Mouse (Mus musculus) heart, embryonic 15.5 days (tissue): Measurements from ENCODE around the gene Csad. TPM values are rescaled to one million over a fixed set of nuclear protein-coding genes. Genes with fewer than 3 reads are reported as not detected.

Experiments used
- ATAC-seq: fragments of 200-750 bp; cut with Nextera tagmentation; replicated peaks from 2 replicates; pipeline ENCODE4 v1.8.0; 2017; ENCODE audit warnings: low read depth, moderate TSS enrichment; ENCODE audit not compliant: insufficient number of reproducible peaks, insufficient read depth, low FRiP score
- H3K27ac ChIP-seq: fragments of 300-500 bp; sonication (generic); 2 replicates; pipeline ENCODE4 v1.5.1; 2015; ENCODE audit warnings: mild to moderate bottlenecking, inconsistent platforms
- H3K27me3 ChIP-seq: fragments of 300-500 bp; sonication (generic); 2 replicates; pipeline ENCODE4 v1.6.1; 2015; ENCODE audit warnings: inconsistent platforms
- H3K36me3 ChIP-seq: fragments of 300-500 bp; sonication (generic); 2 replicates; pipeline ENCODE4 v1.6.1; 2015; ENCODE audit warnings: mild to moderate bottlenecking, inconsistent platforms
- H3K4me1 ChIP-seq: fragments of 300-500 bp; sonication (generic); replicated peaks from 2 replicates; pipeline ENCODE4 v1.6.1; 2015; ENCODE audit warnings: inconsistent platforms
- H3K4me2 ChIP-seq: fragments of 300-500 bp; sonication (generic); 2 replicates; pipeline ENCODE4 v1.6.1; 2015; ENCODE audit warnings: inconsistent platforms, mild to moderate bottlenecking, moderate library complexity
- H3K4me3 ChIP-seq: fragments of 300-500 bp; sonication (generic); 2 replicates; pipeline ENCODE4 v1.5.1; 2015; ENCODE audit warnings: mild to moderate bottlenecking, inconsistent platforms
- H3K9ac ChIP-seq: fragments of 300-500 bp; sonication (generic); 2 replicates; pipeline ENCODE4 v1.6.1; 2015; ENCODE audit warnings: mild to moderate bottlenecking, inconsistent platforms
- H3K9me3 ChIP-seq: fragments of 300-500 bp; sonication (generic); replicated peaks from 2 replicates; pipeline ENCODE4 v1.6.1; 2016; ENCODE audit warnings: inconsistent platforms
- WGBS: fragments of 180-500 bp; shearing (Covaris S2); methylation state at CpG from one replicate; pipeline ENCODE4 v1.1.7; 2015; ENCODE audit warnings: mixed read lengths; 5-methylcytosine and 5-hydroxymethylcytosine counted together
- polyA plus RNA-seq: library from polyadenylated mRNA; unstranded; fragments of >200 nt; fragmentation: Nextera tagmentation; extraction: Ambion mirVana; gene quantifications from 2 replicates; pipeline ENCODE4 v1.2.1, GENCODE M21; 2015

The Csad gene
- polyA plus RNA-seq: 31.1 and 47.9 TPM in 2 replicates

- Histone ChIP-seq H3K4me2 (peak within 1 kb of the TSS; percentile 65), H3K4me3 (peak within 1 kb of the TSS; percentile 68), H3K9ac (peak within 1 kb of the TSS; percentile 86), H3K27me3 (no peaks in the 10 kb centered on the region), H3K4me1 (peaks cover 31% of the 10 kb centered on the region), H3K27ac (peak within 1 kb of the TSS; percentile 98), H3K36me3 (peaks cover 30% of the 10 kb centered on the region), H3K9me3 (no peaks in the 10 kb centered on the region)
- 58% methylated on average over 19 of the region's 19 CpGs for WGBS
- no peak for ATAC-seq
Measured at GRCm38 (mm10) chr15:102204674-102205505, at the start of gene Csad. Gene Csad, minus strand, starts transcription at chr15:102204724.

GRCm38 (mm10) chr15:102250521-102250920 is 46.0 kb upstream of the Csad start:
- Histone ChIP-seq H3K27ac (no peak overlapping the region), H3K27me3 (peaks cover 55% of the 10 kb centered on the region), H3K36me3 (no peaks in the 10 kb centered on the region), H3K4me1 (peaks cover 38% of the 10 kb centered on the region), H3K4me2 (no peak overlapping the region), H3K4me3 (no peak overlapping the region), H3K9ac (no peak overlapping the region), H3K9me3 (no peaks in the 10 kb centered on the region)
- ATAC-seq: no peak
- WGBS: 80% methylated on average over 5 of the region's 5 CpGs

- H3K36me3 ChIP-seq: no peaks in the 10 kb centered on the region
- peaks cover 43% of the 10 kb centered on the region for H3K4me1 ChIP-seq
- 0 out of 2 replicates have a peak overlapping the region, but pooled peaks have one; percentile 40 for H3K9ac ChIP-seq
- H3K4me3 ChIP-seq: no peak overlapping the region
- peak overlapping the region; percentile 96 for H3K27ac ChIP-seq
- peaks cover 50% of the 10 kb centered on the region for H3K27me3 ChIP-seq
- no peaks in the 10 kb centered on the region for H3K9me3 ChIP-seq
- no peak overlapping the region for H3K4me2 ChIP-seq
- ATAC-seq: no peak
- WGBS: 60% methylated on average over 9 of the region's 9 CpGs
Measured at GRCm38 (mm10) chr15:102249967-102250366, 45.4 kb upstream of the Csad start.

- peaks cover 47% of the 10 kb centered on the region for H3K4me1 ChIP-seq
- no peaks in the 10 kb centered on the region for H3K36me3 ChIP-seq
- ATAC-seq: no peak
- peak overlapping the region; percentile 30 for H3K4me3 ChIP-seq
- H3K27me3 ChIP-seq: peaks cover 46% of the 10 kb centered on the region
- H3K9ac ChIP-seq: peak overlapping the region; percentile 40; the same call in 1 of the 2 replicates
- peak overlapping the region; percentile 96 for H3K27ac ChIP-seq
- no peaks in the 10 kb centered on the region for H3K9me3 ChIP-seq
- 6% methylated on average over 13 of the region's 13 CpGs for WGBS
- H3K4me2 ChIP-seq: peak overlapping the region; percentile 92
Measured at GRCm38 (mm10) chr15:102249251-102249691, 44.7 kb upstream of the Csad start.

- Histone ChIP-seq H3K27me3 (peaks cover 46% of the 10 kb centered on the region), H3K4me1 (peaks cover 49% of the 10 kb centered on the region), H3K9me3 (no peaks in the 10 kb centered on the region), H3K27ac (peak overlapping the region; percentile 96), H3K4me2 (peak overlapping the region; percentile 92), H3K36me3 (no peaks in the 10 kb centered on the region), H3K9ac (no peak overlapping the region), H3K4me3 (0 out of 2 replicates have a peak overlapping the region, but pooled peaks have one; percentile 30)
- ATAC-seq: no peak
- WGBS: 3% methylated on average over 3 of the region's 3 CpGs
Measured at GRCm38 (mm10) chr15:102248812-102249191, 44.3 kb upstream of the Csad start.

GRCm38 (mm10) chr15:102248131-102248811 is 43.7 kb upstream of the Csad start:
- Histone ChIP-seq H3K9ac (peak overlapping the region; percentile 61), H3K27ac (peak overlapping the region; percentile 96), H3K4me2 (peak overlapping the region; percentile 92), H3K27me3 (peaks cover 46% of the 10 kb centered on the region), H3K4me1 (peaks cover 54% of the 10 kb centered on the region), H3K36me3 (no peaks in the 10 kb centered on the region), H3K9me3 (no peaks in the 10 kb centered on the region), H3K4me3 (peak overlapping the region; percentile 58)
- no peak for ATAC-seq
- 15% methylated on average over 8 of the region's 8 CpGs for WGBS

GRCm38 (mm10) chr15:102247252-102248130 is 43.0 kb upstream of the Csad start:
- WGBS: under 1% methylated on average over 61 of the region's 65 CpGs
- ATAC-seq: peak; percentile 64
- H3K4me1 ChIP-seq: peaks cover 62% of the 10 kb centered on the region

GRCm38 (mm10) chr15:102246866-102247251 is 42.3 kb upstream of the Csad start:
- Histone ChIP-seq H3K27me3 (peaks cover 46% of the 10 kb centered on the region), H3K9me3 (no peaks in the 10 kb centered on the region), H3K4me2 (peak overlapping the region; percentile 92), H3K27ac (peak overlapping the region; percentile 96), H3K36me3 (no peaks in the 10 kb centered on the region), H3K4me3 (peak overlapping the region; percentile 58), H3K9ac (peak overlapping the region; percentile 58), H3K4me1 (peaks cover 62% of the 10 kb centered on the region)
- WGBS: under 1% methylated on average over 33 of the region's 35 CpGs
- peak; percentile 65 for ATAC-seq

More at GRCm38 (mm10) chr15:102247252-102248130, 43.0 kb upstream of the Csad start:
- peak overlapping the region; percentile 92 for H3K4me2 ChIP-seq
- H3K27ac ChIP-seq: peak overlapping the region; percentile 96
- peaks cover 49% of the 10 kb centered on the region for H3K27me3 ChIP-seq
- H3K9me3 ChIP-seq: no peaks in the 10 kb centered on the region
- no peaks in the 10 kb centered on the region for H3K36me3 ChIP-seq
- H3K9ac ChIP-seq: peak overlapping the region; percentile 61
- H3K4me3 ChIP-seq: peak overlapping the region; percentile 58

GRCm38 (mm10) chr15:102245891-102246741 is 41.6 kb upstream of the Csad start:
- Histone ChIP-seq H3K4me3 (peak overlapping the region; percentile 58), H3K9ac (peak overlapping the region; percentile 58), H3K4me2 (peak overlapping the region; percentile 92), H3K4me1 (peaks cover 62% of the 10 kb centered on the region), H3K9me3 (no peaks in the 10 kb centered on the region), H3K36me3 (no peaks in the 10 kb centered on the region), H3K27me3 (peaks cover 47% of the 10 kb centered on the region), H3K27ac (peak overlapping the region; percentile 96)
- under 1% methylated on average over 41 of the region's 44 CpGs for WGBS
- ATAC-seq: peak; percentile 54

GRCm38 (mm10) chr15:102245461-102245881 is 40.9 kb upstream of the Csad start:
- H3K36me3 ChIP-seq: no peaks in the 10 kb centered on the region
- H3K27ac ChIP-seq: peak overlapping the region; percentile 96
- 7% methylated on average over 14 of the region's 14 CpGs for WGBS
- no peak for ATAC-seq
- peaks cover 65% of the 10 kb centered on the region for H3K4me1 ChIP-seq
- peak overlapping the region; percentile 58 for H3K4me3 ChIP-seq
- peak overlapping the region; percentile 92 for H3K4me2 ChIP-seq
- H3K9me3 ChIP-seq: no peaks in the 10 kb centered on the region
- peaks cover 44% of the 10 kb centered on the region for H3K27me3 ChIP-seq
- peak overlapping the region; percentile 58 for H3K9ac ChIP-seq
